Mouse (Mus musculus): Measurements from ENCODE around the gene Rhbg.

The Rhbg gene

GRCm38 (mm10) chr3:88256382-88256781 lies 1.9 kb upstream of the Rhbg start:
- no peak for DNase-seq (ENCODE audit: low spot score)

- no peak for DNase-seq (ENCODE audit: low spot score)
Measured at GRCm38 (mm10) chr3:88255950-88256349, 1.4 kb upstream of the Rhbg start.

GRCm38 (mm10) chr3:88252739-88253138 lies 1.8 kb downstream of the Rhbg start:
- DNase-seq (ENCODE audit: low spot score), result no peak

GRCm38 (mm10) chr3:88248406-88248805 lies 6.1 kb downstream of the Rhbg start:
- DNase-seq (ENCODE audit: low spot score), result no peak

GRCm38 (mm10) chr3:88247666-88248065 lies 6.8 kb downstream of the Rhbg start:
- no peak for DNase-seq (ENCODE audit: low spot score)

- peak; percentile 72 for DNase-seq (ENCODE audit: low spot score)
Measured at GRCm38 (mm10) chr3:88245811-88246210, 8.7 kb downstream of the Rhbg start.

GRCm38 (mm10) chr3:88244071-88244470 lies 10.4 kb downstream of the Rhbg start:
- DNase-seq (ENCODE audit: low spot score), result peak; percentile 33

GRCm38 (mm10) chr3:88242531-88242930 lies 12.0 kb downstream of the Rhbg start:
- DNase-seq (ENCODE audit: low spot score), result peak; percentile 76

GRCm38 (mm10) chr3:88241045-88241786 lies 13.3 kb downstream of the Rhbg start:
- DNase-seq (ENCODE audit: low spot score), result no peak

GRCm38 (mm10) chr3:88239446-88239845 lies 15.1 kb downstream of the Rhbg start:
- no peak for DNase-seq (ENCODE audit: low spot score)

GRCm38 (mm10) chr3:88238866-88239391 lies 15.6 kb downstream of the Rhbg start:
- no peak for DNase-seq (ENCODE audit: low spot score)

GRCm38 (mm10) chr3:88237556-88238194 lies 16.8 kb downstream of the Rhbg start:
- no peak for DNase-seq (ENCODE audit: low spot score)

GRCm38 (mm10) chr3:88237161-88237555 lies 17.4 kb downstream of the Rhbg start:
- no peak for DNase-seq (ENCODE audit: low spot score)

- no peak for DNase-seq (ENCODE audit: low spot score)
Measured at GRCm38 (mm10) chr3:88235616-88236015, 18.9 kb downstream of the Rhbg start.

- no peak for DNase-seq (ENCODE audit: low spot score)
Measured at GRCm38 (mm10) chr3:88235216-88235615, 19.3 kb downstream of the Rhbg start.

- DNase-seq (ENCODE audit: low spot score), result no peak
Measured at GRCm38 (mm10) chr3:88234041-88234440, 20.5 kb downstream of the Rhbg start.

GRCm38 (mm10) chr3:88232851-88233649 lies 21.5 kb downstream of the Rhbg start:
- no peak for DNase-seq (ENCODE audit: low spot score)

- no peak for DNase-seq (ENCODE audit: low spot score)
Measured at GRCm38 (mm10) chr3:88232301-88232702, 22.2 kb downstream of the Rhbg start.

GRCm38 (mm10) chr3:88231061-88231641 lies 23.4 kb downstream of the Rhbg start:
- no peak for DNase-seq (ENCODE audit: low spot score)

- DNase-seq (ENCODE audit: low spot score), result no peak
Measured at GRCm38 (mm10) chr3:88230262-88231047, 24.1 kb downstream of the Rhbg start.

GRCm38 (mm10) chr3:88229526-88229925 lies 25.0 kb downstream of the Rhbg start:
- no peak for DNase-seq (ENCODE audit: low spot score)

Measured in urinary bladder, postnatal 14 days (tissue).